Mouse (Mus musculus): ENCODE data around the gene Iqsec1.

Gene Iqsec1

DNA sequence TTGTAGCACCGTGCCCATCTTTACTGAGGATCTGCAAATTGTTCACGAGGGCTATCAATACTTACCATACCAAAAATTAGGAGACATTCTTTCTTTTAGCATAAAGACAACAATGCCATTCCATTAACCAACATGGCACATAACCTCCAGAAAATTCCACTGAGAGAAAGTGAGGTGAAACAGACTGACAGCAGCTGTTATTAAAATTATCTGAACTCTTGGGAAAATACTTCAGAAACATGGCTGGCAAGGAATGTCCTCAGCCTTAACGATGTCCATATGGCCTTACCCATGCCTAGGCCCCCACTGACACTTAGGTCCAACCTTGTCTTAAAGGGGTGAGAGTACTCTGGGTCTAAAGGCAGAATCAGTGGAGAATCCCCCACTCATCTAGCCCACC lies 260.7 kb downstream of the Iqsec1 start:
- DNase-seq (ENCODE audit: low spot score in 2 of 2): no peak

DNA sequence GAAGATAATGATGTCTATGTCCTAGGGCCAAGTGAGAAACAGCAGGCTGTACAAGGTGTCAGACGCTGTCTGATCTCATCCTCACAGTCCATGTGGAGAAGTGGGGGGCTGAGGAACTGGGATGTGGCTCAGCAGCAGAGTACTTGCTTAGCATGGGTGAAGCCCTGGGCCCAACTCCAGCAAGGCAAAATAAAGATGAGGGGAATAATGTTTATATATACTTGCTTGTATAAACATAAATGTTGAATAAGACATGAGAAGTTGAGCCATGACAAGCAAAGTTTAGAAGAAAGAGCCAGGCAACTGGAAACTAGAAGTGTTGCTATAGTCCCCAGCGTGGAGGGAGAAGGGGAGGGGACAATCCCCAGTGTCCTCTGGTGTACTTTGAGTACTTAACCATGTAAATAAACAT lies 261.8 kb downstream of the Iqsec1 start:
- no peak for DNase-seq (ENCODE audit: low spot score in 2 of 2)

DNA sequence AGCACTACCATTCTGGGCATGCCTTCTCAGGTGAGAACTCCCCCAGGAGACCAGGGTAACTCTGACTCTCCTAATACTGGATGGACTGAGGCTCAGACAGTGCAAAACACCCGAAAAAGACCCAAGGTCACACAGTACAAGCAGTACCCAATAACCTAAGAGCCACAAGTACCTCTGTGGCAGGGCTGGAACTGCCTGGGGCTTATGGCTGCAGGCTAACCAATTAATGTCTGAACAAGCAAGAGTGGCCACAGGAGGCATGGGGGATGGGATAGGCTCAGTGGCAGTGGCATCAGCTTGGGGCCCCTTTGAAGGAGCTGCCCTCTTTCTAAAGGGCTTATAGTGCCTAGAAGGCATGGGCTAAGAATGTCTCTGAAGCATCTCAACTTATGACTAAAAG lies 263.0 kb downstream of the Iqsec1 start:
- no peak for DNase-seq (ENCODE audit: low spot score in 2 of 2)

DNA sequence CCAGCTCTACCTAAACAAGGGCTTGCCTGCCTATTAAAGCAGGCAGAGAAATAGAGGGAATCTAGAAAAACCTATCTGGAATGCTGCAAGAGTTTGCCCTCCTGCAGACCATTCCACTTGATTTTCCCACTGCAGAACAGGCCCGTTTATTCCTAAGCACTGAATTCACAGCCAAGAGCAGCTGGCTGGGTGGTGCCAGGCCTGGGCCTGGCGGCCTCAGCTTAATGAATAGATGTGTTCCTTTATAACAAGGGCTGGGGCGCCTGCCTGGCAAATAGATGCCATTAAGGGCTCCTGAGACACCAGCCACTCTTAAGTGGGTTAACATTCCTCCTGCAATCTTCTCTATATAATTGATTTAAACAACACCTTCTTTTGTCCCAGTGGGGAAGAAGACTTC lies 265.5 kb downstream of the Iqsec1 start:
- no peak for DNase-seq (ENCODE audit: low spot score in 2 of 2)

DNA sequence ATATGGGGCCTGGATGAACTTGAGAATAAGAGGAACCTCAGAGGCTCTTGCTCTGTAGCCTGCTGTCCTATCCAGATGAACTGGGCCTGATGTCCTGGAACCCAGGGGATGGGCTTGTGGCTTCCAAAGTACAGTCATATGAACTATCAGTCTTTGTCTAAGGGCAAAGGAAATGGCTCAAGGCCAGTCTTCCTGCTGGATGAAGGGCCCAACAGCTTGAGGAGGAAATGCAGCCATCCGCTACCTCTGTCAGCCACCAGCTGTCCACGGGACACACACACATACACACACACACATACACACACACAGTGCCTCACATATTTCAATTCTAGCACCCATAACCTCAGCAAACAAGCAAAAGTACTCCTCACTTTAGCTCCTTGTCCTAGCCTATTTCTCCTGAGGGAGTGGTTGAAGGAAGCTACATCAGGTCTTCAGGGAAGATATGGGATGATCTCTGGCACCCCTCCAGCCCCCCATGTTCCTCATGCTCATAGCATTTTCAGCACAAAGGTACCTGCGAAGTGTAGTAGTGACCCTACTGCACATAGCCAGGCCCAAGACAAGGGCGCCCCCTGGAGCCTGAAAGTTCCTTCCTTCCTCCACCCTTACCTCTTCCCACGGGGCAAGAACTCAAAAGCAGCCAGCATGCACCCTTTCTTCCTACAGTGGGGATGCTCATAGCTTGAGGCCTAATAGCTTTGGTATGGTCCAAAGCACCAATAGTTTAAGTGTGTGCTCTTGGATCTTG lies 267.3 kb downstream of the Iqsec1 start:
- peak; percentile 75 to 88 for DNase-seq (ENCODE audit: low spot score in 2 of 2)

DNA sequence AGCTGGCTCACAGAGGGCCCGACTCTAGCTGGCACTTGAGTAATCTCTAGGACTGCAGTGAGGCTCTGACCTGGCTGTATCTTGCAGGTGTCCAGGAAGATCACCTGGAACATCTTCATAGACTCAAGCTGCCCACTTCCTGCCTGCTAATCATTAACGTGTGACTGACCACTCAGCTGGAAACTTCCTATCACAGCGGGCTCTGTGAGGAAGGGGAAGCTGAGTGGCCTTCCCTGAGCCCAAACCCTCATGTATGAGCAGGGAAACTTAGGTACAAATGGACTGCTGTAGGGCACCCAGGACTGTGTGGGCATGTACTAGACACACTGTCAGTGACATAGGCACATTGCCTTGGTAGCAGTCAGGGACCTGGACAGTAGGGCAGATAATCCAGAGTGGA lies 268.3 kb downstream of the Iqsec1 start:
- DNase-seq (ENCODE audit: low spot score in 2 of 2): peak in 1 of 2 experiments; percentile 61

DNA sequence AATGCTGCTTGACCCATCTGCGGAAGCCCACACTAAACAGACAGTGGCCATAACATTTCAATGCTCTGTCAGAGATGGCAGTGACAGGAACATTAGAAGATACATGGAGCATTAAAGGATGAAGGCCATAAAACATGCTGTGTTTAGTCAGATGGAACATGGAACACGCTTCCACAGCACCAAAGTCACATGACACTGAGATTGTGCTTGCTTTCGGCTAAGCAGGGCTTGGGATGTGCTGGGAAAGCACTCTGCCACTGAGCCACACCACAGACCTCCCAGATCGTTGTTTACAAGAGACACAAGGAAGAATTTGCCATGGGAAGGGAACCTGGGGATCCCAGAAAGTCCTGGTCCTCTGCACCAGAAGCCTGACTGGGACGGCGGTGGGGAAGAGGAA lies 269.1 kb downstream of the Iqsec1 start:
- DNase-seq (ENCODE audit: low spot score in 2 of 2): no peak

DNA sequence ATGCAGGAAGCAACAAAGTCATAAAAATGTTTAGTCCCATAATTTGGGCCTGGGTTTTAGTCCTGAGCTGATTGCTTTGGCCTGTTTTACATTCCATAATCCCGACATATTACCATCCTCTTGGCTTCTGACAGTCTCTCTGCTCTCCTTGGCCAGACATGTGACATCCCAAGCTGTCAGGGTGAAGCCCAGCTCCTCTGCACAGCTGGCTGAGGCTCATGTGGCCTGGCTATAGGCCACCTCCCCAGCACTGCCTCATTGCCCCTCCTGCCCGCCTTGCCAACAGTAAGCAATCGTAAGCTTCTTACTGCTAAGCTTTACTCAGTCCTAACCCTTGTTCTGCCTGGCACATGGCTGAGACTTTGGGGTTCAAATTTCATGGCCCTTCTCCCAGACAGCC lies 270.0 kb downstream of the Iqsec1 start:
- no peak for DNase-seq (ENCODE audit: low spot score in 2 of 2)

DNA sequence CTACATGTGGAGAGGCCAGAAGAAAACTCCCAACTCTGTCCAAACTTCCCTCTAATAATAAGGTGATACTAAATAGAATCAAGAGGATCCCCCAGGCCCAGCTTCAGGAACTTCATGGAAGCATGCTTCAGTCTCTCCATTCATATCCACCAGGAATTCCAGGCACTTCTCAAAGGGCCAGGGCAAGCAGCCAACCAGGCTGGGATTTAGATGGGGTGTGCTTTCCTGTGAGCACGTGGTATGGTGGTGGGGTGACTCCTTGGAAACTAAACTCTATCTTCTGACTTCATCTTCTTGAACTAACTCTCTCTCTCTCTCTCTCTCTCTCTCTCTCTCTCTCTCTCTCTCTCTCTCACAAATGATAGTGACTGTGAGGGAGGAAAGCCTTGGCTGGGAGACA lies 270.8 kb downstream of the Iqsec1 start:
- no peak for DNase-seq (ENCODE audit: low spot score in 2 of 2)

DNA sequence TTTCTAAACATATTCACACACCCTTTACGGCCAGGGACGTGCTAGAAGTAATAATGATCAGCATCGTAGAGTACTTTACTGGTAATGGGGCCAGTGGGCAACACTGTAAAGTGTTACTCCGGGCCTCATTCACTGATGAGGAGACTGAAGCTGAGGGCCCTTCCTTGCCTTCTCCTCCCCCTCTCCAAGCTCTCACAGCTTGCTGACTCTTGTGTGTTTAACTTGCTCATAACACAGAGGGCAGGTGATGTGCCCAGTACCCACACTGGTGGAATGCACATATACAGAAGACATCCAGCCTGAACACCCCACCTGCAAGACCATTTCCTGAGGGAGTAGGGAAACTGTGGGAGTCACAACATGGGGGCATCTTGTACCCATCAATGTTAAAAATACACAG lies 271.6 kb downstream of the Iqsec1 start:
- DNase-seq (ENCODE audit: low spot score in 2 of 2): no peak

DNA sequence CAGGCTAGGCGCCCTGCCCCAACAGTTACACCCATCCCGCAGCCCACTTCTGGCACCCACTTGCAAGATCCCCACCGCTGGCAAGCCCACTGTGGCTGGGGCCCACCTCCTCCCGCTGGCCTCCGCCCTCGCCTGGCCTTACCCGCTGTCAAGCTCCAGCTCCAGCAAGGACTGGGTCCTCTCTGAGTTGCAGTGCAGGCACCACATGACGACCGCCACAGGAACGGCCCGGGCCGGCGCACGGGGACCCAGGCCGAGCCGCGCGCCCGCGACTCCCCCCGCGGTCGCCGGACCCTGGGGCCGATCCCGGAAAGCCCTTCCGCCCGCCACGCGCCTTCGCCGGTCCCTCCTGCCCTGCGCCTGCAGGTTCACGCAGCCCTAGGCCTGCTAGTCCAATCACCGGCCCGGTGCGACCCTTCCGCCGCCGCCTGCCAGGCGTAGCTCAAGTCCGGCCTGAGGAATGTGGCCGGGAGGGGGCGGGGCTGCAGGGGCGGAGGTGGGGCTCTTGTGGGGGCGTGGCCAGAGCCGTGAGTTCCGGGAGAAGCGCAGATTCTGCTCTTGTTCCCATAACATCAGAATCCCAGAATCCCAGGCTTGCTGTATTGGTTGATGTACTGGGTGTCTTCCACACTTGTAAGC lies 272.3 kb downstream of the Iqsec1 start:
- DNase-seq (ENCODE audit: low spot score in 2 of 2): peak; percentile 82 to 92

DNA sequence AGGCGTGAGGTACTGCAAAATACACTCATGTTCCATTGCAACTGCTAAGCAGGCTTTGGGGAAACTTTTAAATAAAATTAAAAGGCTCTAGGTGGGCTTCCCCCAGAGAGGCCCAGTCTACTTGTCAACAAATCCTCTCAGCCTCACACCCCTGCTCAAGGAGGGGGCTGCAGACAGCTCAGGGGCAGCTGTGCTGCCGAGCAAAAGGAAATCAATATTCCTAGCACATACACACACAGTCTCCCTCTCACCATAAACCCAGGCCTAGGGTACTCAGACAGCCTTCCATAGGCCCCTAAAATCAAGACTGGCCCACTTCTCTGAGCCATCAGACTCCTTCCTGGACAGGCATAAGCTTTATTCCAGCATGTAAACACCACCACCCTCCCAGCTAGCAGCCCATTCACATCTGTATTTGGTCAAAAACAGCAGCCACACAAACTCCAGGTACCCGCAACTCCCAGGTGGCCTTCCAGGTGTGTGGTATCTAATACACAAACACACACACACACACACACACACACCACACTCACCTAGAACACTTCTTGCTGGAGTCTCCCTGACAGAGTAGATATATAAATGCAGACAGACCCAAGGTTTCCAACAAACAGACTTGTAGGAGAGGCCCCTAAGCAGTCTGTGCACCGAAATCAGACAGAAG lies 273.1 kb downstream of the Iqsec1 start:
- peak in 1 of 2 experiments; percentile 64 for DNase-seq (ENCODE audit: low spot score in 2 of 2)

DNA sequence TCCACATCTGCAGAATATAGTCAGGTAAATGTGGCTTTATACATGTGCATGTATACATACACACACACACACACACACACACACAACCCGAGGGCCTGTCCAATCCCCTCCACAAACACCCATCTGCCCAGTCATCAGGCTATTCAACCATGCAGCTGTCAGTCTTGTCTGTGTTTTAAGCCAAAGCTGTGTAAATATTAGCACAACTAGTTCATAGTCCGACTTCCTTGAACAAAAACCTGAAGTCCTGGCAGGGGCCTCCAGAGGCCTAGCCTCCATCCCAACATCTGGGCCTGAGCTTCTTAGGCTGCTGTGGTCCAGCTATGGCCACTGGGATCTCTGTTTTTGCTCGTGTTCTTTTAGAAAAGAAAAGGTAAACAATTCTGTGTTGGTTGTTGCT lies 274.8 kb downstream of the Iqsec1 start:
- DNase-seq (ENCODE audit: low spot score in 2 of 2): no peak

DNA sequence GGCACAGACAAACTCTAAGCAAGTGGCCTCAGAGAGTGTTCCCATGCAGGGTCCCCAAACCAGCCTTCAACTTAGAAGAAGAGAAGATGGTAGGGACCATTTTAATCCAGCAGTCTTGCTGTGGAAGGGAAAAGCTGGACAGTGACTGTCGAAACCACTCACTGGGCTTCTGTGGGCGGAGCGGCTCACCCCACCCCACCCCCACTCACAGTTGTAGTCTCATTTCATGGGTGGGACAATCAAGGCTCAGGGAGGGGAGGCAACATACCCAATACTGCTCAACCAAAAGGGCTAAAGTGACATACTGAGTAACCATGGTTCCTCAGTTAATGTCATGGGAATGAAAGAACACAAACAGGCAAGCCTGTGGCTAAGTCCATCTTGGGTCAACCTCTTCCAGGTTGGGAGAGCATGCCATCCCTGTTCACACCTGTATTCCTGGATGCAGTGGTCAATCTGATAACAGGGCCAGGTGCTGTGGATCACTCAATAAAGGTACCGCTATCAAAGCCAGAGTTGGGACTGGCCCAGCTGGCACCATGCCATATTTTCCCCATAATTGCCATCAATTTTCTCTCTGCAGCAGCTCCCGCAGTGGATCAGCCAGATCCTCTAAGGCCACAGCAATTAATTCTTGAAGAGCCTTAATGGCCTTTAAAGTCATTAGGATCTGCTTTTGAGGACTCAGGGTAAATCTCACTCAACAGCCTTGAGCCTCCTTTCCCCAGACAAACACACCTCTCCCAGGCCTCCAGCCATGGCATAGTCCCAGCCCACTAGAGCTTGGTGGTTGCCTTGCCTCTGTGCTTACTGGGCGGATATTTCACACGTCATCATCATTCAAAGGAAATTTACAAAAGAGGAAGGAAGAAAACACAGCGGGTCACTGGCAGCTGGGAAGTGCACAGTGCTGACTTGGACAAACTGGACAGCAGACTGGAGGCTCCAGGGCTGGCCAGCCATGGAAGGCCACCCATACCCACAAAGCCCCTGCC lies 275.7 kb downstream of the Iqsec1 start:
- peak in 1 of 2 experiments; percentile 65 for DNase-seq (ENCODE audit: low spot score in 2 of 2)

DNA sequence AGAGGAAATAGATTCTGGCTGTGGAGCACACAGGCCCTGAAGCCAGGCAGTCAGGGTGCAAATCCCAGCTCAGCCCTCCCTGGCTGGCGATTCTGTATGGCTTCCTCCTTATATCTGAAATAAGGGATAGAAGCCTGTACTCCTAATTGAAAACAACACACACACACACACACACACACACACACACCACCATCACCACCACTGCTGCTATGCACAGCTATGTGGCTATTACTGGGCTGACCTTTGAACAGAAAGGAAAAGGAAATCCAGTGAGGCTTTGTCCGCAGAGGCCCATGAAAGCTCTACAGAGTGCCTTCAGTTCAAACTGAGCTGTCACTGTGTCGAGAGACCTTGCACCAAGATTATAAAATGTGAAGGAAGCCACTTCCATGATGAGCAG lies 276.4 kb downstream of the Iqsec1 start:
- DNase-seq (ENCODE audit: low spot score in 2 of 2): no peak

DNA sequence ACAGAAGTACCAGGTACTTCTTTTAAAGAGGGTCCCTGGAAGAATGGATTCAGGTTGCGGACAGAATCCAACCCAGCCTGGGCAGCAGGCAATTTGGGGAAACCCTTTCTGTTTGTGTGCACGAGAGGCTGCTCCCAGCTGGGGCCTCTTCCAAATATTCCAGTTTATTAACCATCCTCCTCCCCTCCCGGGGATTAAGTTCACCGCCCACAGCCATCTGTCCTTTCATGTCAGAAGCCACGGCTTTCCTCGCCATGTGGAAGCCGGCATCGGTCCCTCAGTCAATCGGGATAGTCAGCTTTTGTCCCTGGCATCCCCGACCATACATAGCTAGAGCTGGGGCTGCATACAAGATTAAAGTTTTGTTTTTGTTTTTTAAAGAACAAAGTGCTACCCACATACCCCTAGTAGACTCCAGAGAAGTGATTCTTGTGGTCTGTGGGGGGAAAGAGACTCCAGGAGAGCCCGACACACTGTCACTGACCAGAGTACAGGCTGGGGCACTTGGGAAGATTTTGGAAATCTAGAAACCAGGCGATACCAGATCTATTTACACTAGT lies 276.9 kb downstream of the Iqsec1 start:
- peak in 1 of 2 experiments; percentile 64 for DNase-seq (ENCODE audit: low spot score in 2 of 2)

DNA sequence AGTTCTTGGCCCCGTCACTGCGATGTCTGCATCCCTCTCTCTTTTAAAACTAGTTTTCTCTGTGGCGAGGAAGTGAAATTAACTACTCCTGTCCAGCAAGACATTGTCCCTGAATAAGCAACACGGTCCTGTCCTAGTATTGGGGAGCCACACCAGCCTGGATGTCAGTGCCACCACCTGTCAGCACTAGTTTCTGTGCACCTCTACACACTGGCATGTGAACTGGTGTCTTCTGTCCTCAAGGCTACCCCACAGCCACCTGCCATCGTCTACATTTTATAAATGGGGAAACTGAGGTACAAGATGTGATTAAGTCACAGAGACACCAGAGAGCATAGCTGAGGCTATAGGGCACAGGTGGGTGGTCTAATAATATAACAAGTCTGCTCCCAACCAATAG lies 277.7 kb downstream of the Iqsec1 start:
- DNase-seq (ENCODE audit: low spot score in 2 of 2): peak in 1 of 2 experiments; percentile 64

DNA sequence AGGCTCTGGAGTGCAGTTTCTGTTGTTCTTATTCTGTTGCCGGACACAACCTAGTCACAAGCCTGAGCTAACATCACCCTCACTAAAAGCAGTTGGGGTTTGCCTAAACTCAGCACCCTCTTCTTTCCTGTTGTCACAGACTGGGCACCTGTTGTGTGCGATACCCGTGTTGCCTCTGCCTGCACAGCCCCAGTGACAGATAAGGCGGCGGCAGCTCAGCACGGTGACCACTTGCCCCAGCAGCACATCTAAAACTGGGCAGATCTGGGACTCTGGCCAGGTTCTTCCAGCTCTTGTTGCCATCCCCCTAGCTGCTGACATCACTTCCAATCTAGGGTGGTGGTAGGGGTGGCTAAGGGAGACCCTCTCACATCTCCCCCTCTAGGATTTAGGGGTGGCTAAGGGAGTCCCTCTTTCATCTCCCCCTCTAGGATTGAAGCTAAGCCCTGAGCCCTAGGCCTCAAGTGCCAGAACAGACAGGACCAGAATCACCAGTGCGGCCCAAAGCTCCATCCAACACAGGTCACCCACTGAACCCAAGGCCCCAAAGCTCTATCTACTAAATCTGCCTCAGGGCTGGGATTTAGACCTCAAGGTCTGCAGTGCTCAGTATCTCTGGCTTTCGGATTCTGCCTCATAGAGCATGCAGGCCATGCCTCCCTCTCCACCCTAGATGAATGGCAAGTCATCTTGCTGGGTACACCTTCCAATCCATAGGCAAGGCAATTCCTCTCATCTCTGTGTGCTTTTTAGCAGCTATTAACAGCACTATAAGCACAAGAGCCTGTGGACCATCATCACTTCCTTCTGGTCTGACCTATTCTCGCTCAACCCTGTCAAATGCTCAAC lies 278.3 kb downstream of the Iqsec1 start:
- DNase-seq (ENCODE audit: low spot score in 2 of 2): peak; percentile 83 to 86

DNA sequence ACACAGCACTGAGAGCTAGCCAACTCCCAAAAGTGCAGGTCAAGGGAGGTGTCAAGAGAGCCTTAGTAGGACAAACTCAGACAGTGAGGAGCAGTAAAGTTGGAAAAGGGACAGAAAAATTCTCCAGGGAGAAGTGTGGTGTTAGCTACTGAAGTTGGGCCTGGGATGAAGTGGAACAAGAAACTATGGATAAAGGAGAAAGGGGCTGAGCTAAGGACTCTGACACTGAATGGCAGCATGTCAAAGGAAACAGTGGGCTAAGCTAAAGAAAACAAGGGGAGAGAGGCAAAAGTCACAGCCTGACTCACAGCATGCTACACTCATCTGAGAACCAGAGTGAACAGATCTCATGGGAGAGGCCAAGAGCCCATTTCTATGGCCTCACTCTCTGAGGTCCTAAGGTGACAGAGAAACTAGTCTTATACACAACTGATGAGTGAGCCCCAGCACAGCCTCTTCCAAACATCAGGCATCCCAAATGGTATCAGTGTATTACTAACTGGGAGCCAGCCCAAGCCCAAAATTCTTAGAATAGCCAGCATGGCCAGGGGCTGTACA lies 280.3 kb downstream of the Iqsec1 start:
- DNase-seq (ENCODE audit: low spot score in 2 of 2): no peak

DNA sequence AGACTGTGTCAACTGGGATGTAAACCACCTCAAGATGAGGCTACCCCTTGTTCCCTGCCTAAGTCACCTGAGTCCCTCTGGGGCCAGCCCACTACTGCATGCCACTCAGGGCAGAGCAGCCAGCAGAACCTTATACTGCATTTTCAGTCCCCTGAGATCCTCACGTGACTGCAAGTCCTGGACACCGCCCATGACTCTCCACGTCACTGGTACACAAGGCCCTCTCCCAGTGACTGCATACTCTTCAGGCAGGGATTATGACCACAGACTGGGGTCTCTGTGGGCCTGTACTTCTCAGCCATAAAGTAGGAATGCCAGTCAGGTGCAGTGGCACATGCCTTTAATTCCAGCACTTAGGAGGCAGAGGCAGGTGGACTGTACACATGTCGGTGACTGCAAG lies 281.3 kb downstream of the Iqsec1 start:
- peak in 1 of 2 experiments; percentile 65 for DNase-seq (ENCODE audit: low spot score in 2 of 2)
